Mouse (Mus musculus) lung, adult 2 months (tissue): Measurements from ENCODE around the gene Spon2.

Source experiments
- CTCF ChIP-seq: fragments of 200-500 bp; IDR thresholded peaks from 2 replicates; pipeline ENCODE4 v1.5.1; 2011; ENCODE audit warnings: mild to moderate bottlenecking, low read length, control low read depth; ENCODE audit not compliant: insufficient read depth
- POLR2A ChIP-seq: fragments of 200-500 bp; IDR thresholded peaks from 2 replicates; pipeline ENCODE4 v1.6.1; 2011; ENCODE audit warnings: low read depth, mild to moderate bottlenecking, control low read depth, low read length, borderline replicate concordance; ENCODE audit errors: extremely low read depth

DNA sequence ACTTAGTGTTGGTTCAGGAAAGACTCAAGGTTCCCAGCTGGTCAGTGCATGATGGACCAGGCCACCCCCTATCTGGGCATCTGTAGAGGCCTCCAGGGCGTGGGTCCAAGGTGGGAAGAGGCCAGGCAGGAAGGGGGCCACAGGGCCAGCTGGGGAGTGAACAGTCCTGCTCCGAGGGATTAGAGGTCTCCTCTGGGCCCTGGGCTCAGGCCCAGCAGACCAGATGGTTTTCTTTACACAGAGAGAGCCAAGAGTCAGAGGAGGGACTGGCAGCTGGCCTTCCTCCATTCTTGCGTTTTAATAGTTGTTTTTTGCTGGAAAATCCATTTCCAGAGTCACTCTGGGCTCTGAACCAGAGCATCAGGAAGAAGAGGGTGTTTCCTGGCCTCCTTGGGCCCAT is 27.4 kb upstream of the Spon2 start:
- TF ChIP-seq POLR2A = no peak
- TF ChIP-seq CTCF = no peak
